9 mouse cellular contexts compared by ENCODE assay signal in the genomic region with DNA sequence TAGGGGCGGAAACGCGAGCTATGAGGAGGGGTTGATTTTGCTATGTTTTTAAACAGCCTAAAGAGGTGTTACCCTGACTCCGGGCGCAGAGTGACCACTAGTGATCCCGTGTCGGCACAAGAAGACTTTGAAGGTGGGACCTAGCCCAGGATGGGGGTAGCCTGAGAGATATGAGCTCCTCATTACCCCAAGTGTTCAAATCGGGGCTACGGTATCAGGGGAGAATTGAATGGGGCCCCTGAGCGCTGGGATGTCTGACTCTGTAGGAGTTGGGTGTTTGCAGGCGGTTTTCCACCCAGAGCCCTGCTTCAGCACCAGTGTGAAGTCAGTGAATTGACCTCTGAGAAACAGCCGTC. TPM values are rescaled to one million over a fixed set of nuclear protein-coding genes. Genes with fewer than 3 reads are reported as not detected.
DNase-seq lines count a peak whose midpoint lies in the region; ATAC-seq and TF ChIP-seq lines count a peak whose summit lies in the region.
"Had no signal": no experiment of that assay in that cellular context is flagged by ENCODE, and none has a peak within 500 bp of the region (broad histone marks: within the 10 kb centered on the region; RNA-seq: fewer than 3 reads in every experiment).

No protein-coding gene starts in this region.

- no peak for TF ChIP-seq CTCF in CH12.LX (conservative IDR thresholded peaks at IDR 0.05 in 1 of 2, IDR thresholded peaks at IDR 0.05 in 1 of 2; ENCODE audit: low read depth in 2 of 2, low read length in 2 of 2)

- no peak for TF ChIP-seq POLR2A in CH12.LX (IDR thresholded peaks at IDR 0.05; ENCODE audit: low read depth, low read length)

- ATAC-seq in heart, embryonic 11.5 days (replicated peaks; ENCODE audit: insufficient number of reproducible peaks, low FRiP score, low TSS enrichment), result no peak
- no peak; the same call in 1 of the 2 replicates for ATAC-seq in forebrain, embryonic 14.5 days
- no peak for ATAC-seq in liver, embryonic 15.5 days (ENCODE audit: insufficient read depth)
- no peak for ATAC-seq in inflammation-experienced regulatory T-cells, adult 6 months

- H3K4me2 ChIP-seq in heart, embryonic 11.5 days, result peak overlapping the region; percentile 96
- H3K4me2 ChIP-seq in CH12.LX (ENCODE audit: insufficient read depth, low read depth, poor library complexity, severe bottlenecking), result peak overlapping the region; percentile 83
- H3K4me2 ChIP-seq in forebrain, embryonic 14.5 days (ENCODE audit: low read length), result peak overlapping the region; percentile 91
- H3K4me2 ChIP-seq in liver, embryonic 15.5 days, result peak overlapping the region; percentile 94

- 24% methylated on average over 12 of the region's 12 CpGs for WGBS in heart, embryonic 11.5 days (ENCODE audit: insufficient replicate concordance)
- 20% methylated on average over 12 of the region's 12 CpGs for WGBS in forebrain, embryonic 14.5 days
- 37% methylated on average over 12 of the region's 12 CpGs for WGBS in liver, embryonic 15.5 days (ENCODE audit: insufficient replicate concordance)

- no peak for DNase-seq in heart, adult 11 months
- no peak for DNase-seq in CH12.LX (ENCODE audit: extremely low read depth)
- DNase-seq in forebrain, embryonic 14.5 days (ENCODE audit: low spot score), result no peak
- no peak for DNase-seq in urinary bladder, postnatal 4 days (ENCODE audit: low spot score in 2 of 2)
- DNase-seq in gastrocnemius, postnatal 10 days, result no peak

- H3K27me3 ChIP-seq in heart, embryonic 11.5 days (ENCODE audit: control insufficient read depth, insufficient read depth, low read length), result no peaks in the 10 kb centered on the region
- peaks cover 2% of the 10 kb centered on the region for H3K27me3 ChIP-seq in CH12.LX (replicated peaks)
- no peaks in the 10 kb centered on the region for H3K27me3 ChIP-seq in forebrain, embryonic 14.5 days (replicated peaks; ENCODE audit: control insufficient read depth, insufficient read depth, low read length)
- H3K27me3 ChIP-seq in liver, embryonic 15.5 days, result peaks cover 4% of the 10 kb centered on the region; the same call in 1 of the 2 replicates

- H3K27ac ChIP-seq in heart, embryonic 11.5 days (ENCODE audit: low read depth, low read length), result no peak overlapping the region
- H3K27ac ChIP-seq in CH12.LX (ENCODE audit: insufficient read depth, low read depth), result peak overlapping the region; percentile 38; the same call in 1 of the 2 replicates
- no peak overlapping the region for H3K27ac ChIP-seq in forebrain, embryonic 14.5 days (ENCODE audit: low read depth, low read length)
- no peak overlapping the region for H3K27ac ChIP-seq in liver, embryonic 15.5 days (replicated peaks)

- peak overlapping the region; percentile 62 for H3K9ac ChIP-seq in heart, embryonic 11.5 days (ENCODE audit: low read depth, low read length)
- peak overlapping the region; percentile 39 for H3K9ac ChIP-seq in CH12.LX (ENCODE audit: insufficient read depth, low read depth)
- H3K9ac ChIP-seq in forebrain, embryonic 14.5 days (ENCODE audit: low read length), result peak overlapping the region; percentile 71
- H3K9ac ChIP-seq in liver, embryonic 15.5 days, result peak overlapping the region; percentile 30; the same call in 1 of the 2 replicates

- no peaks in the 10 kb centered on the region for H3K79me2 ChIP-seq in CH12.LX (replicated peaks; ENCODE audit: control insufficient read depth, extremely low read depth, insufficient read depth, poor library complexity, severe bottlenecking)

- TF ChIP-seq EP300 in CH12.LX (IDR thresholded peaks at IDR 0.05; ENCODE audit: low read length), result no peak

- peaks cover 5% of the 10 kb centered on the region for H3K4me1 ChIP-seq in heart, embryonic 11.5 days (ENCODE audit: control insufficient read depth, insufficient read depth, low read length)
- peaks cover 13 to 43% of the 10 kb centered on the region in 2 experiments for H3K4me1 ChIP-seq in CH12.LX (ENCODE audit: control insufficient read depth in 1 of 2, insufficient read depth in 2 of 2)
- H3K4me1 ChIP-seq in forebrain, embryonic 14.5 days (ENCODE audit: control insufficient read depth, insufficient read depth, low read length), result no peaks in the 10 kb centered on the region
- peaks cover 35% of the 10 kb centered on the region for H3K4me1 ChIP-seq in liver, embryonic 15.5 days (replicated peaks)

- H3K4me3 ChIP-seq in heart, embryonic 11.5 days (ENCODE audit: low read depth, low read length), result peak overlapping the region; percentile 55
- H3K4me3 ChIP-seq in CH12.LX (replicated peaks in 1 of 3; ENCODE audit: low read depth in 2 of 3, low read length in 2 of 3, poor library complexity in 1 of 3), result peak overlapping the region; percentile 50 to 77 (median 53)
- peak overlapping the region; percentile 60 for H3K4me3 ChIP-seq in forebrain, embryonic 14.5 days (ENCODE audit: low read depth, low read length)
- peak overlapping the region; percentile 69 for H3K4me3 ChIP-seq in liver, embryonic 15.5 days (replicated peaks)

- TF ChIP-seq RAD21 in CH12.LX (IDR thresholded peaks at IDR 0.05; ENCODE audit: low read depth, low read length), result no peak

- in situ Hi-C loops in CH12.LX (cut with MboI; ENCODE audit: low pct_ligation_motif_present, low pct_unique_long_range_greater_than_20kb, low sequenced_read_pairs), result loop anchor here (5.0 to 10.0 kb wide), 2 partner anchors 49 to 167 kb away; a partner anchor contains a TSS

- H3K9me3 ChIP-seq in heart, embryonic 11.5 days (replicated peaks; ENCODE audit: control insufficient read depth, low read length), result no peaks in the 10 kb centered on the region
- H3K9me3 ChIP-seq in CH12.LX (replicated peaks; ENCODE audit: low read length), result peaks cover 2% of the 10 kb centered on the region
- no peaks in the 10 kb centered on the region for H3K9me3 ChIP-seq in forebrain, embryonic 14.5 days (replicated peaks; ENCODE audit: control insufficient read depth, low read length)
- no peaks in the 10 kb centered on the region for H3K9me3 ChIP-seq in liver, embryonic 15.5 days (replicated peaks)

- dilution Hi-C loops in CH12.LX (cut with MboI; ENCODE audit: extremely low pct_ligation_motif_present, extremely low pct_unique_long_range_greater_than_20kb, low sequenced_read_pairs), result no loop called here

- H3K36me3 ChIP-seq in heart, embryonic 11.5 days (ENCODE audit: control insufficient read depth, insufficient read depth, low read length), result no peaks in the 10 kb centered on the region
- H3K36me3 ChIP-seq in CH12.LX (replicated peaks in 1 of 2; ENCODE audit: control insufficient read depth in 1 of 2, insufficient read depth in 1 of 2, low read length in 1 of 2), result peaks cover 10 to 12% of the 10 kb centered on the region in 2 experiments
- no peaks in the 10 kb centered on the region for H3K36me3 ChIP-seq in forebrain, embryonic 14.5 days (ENCODE audit: control insufficient read depth, insufficient read depth, low read length)
- H3K36me3 ChIP-seq in liver, embryonic 15.5 days (replicated peaks), result no peaks in the 10 kb centered on the region

RNA-seq across cellular contexts. Expression of a gene that starts 11.1 kb away (rescaled TPM):
- 3.1 and 3.6 TPM in 2 replicates for polyA plus RNA-seq in heart, embryonic 11.5 days (2014; fragmentation: Nextera tagmentation; extraction: Ambion mirVana)
- 30.0 and 33.4 TPM in 2 replicates for total RNA-seq in CH12.LX (2012; rRNA removed)
- 5.6 and 6.9 TPM in 2 replicates for total RNA-seq in CH12.LX (2014; rRNA removed)
- polyA plus RNA-seq in CH12.LX (2012; ENCODE audit: insufficient read length, low read depth), result 12.3 and 13.2 TPM in 2 replicates
- 4.0 and 4.3 TPM in 2 replicates for polyA plus RNA-seq in forebrain, embryonic 14.5 days (2014; fragmentation: Nextera tagmentation; extraction: Ambion mirVana)
- 2.0 and 2.3 TPM in 2 replicates for polyA plus RNA-seq in liver, embryonic 15.5 days (2015; fragmentation: Nextera tagmentation; extraction: Ambion mirVana)
- polyA plus RNA-seq in inflammation-experienced regulatory T-cells, adult 6 months (2017; shearing (Covaris generic)), result 10 to 100 TPM in 2 of 3 experiments, 1 to 10 TPM in 1; 9.6 to 14.5 (median 13.6) TPM
- 1 to 10 TPM; 4.9 to 6.3 TPM for total RNA-seq in gastrocnemius, postnatal 10 days (2021)

RNA-seq across cellular contexts. Expression of a gene that starts 25.1 kb away (rescaled TPM):
- polyA plus RNA-seq in heart, embryonic 11.5 days (2014; fragmentation: Nextera tagmentation; extraction: Ambion mirVana), result 2.1 and 2.2 TPM in 2 replicates
- total RNA-seq in CH12.LX (2012; rRNA removed), result 53.6 and 55.1 TPM in 2 replicates
- total RNA-seq in CH12.LX (2014; rRNA removed), result 3.8 and 5.6 TPM in 2 replicates
- polyA plus RNA-seq in CH12.LX (2012; ENCODE audit: insufficient read length, low read depth), result 13.2 and 17.3 TPM in 2 replicates
- 16.3 and 23.9 TPM in 2 replicates for polyA plus RNA-seq in forebrain, embryonic 14.5 days (2014; fragmentation: Nextera tagmentation; extraction: Ambion mirVana)
- polyA plus RNA-seq in liver, embryonic 15.5 days (2015; fragmentation: Nextera tagmentation; extraction: Ambion mirVana), result 0.90 and 1.5 TPM in 2 replicates
- 1 to 10 TPM in 2 of 3 experiments, under 1 TPM in 1; 0.87 to 3.0 (median 2.3) TPM for polyA plus RNA-seq in inflammation-experienced regulatory T-cells, adult 6 months (2017; shearing (Covaris generic))
- total RNA-seq in gastrocnemius, postnatal 10 days (2021), result 1 to 10 TPM; 1.2 to 1.3 TPM

RNA-seq across cellular contexts. Expression of a gene that starts 26.2 kb away (rescaled TPM):
- polyA plus RNA-seq in heart, embryonic 11.5 days (2014; fragmentation: Nextera tagmentation; extraction: Ambion mirVana), result 17.4 and 19.5 TPM in 2 replicates
- total RNA-seq in CH12.LX (2012; rRNA removed) (35.0 and 53.4 TPM in 2 replicates), CH12.LX (2014; rRNA removed) (61.5 and 76.4 TPM in 2 replicates)
- polyA plus RNA-seq in CH12.LX (2012; ENCODE audit: insufficient read length, low read depth), result 35.1 and 36.8 TPM in 2 replicates
- 17.6 and 19.0 TPM in 2 replicates for polyA plus RNA-seq in forebrain, embryonic 14.5 days (2014; fragmentation: Nextera tagmentation; extraction: Ambion mirVana)
- 13.1 and 15.0 TPM in 2 replicates for polyA plus RNA-seq in liver, embryonic 15.5 days (2015; fragmentation: Nextera tagmentation; extraction: Ambion mirVana)
- 100 to 1,000 TPM in 2 of 3 experiments, 10 to 100 TPM in 1; 96.4 to 134 (median 118) TPM for polyA plus RNA-seq in inflammation-experienced regulatory T-cells, adult 6 months (2017; shearing (Covaris generic))
- total RNA-seq in gastrocnemius, postnatal 10 days (2021), result 10 to 100 TPM; 26.1 to 31.9 TPM

RNA-seq across cellular contexts. Expression of a gene that starts 43.7 kb away (rescaled TPM):
- not detected in 2 replicates for polyA plus RNA-seq in heart, embryonic 11.5 days (2014; fragmentation: Nextera tagmentation; extraction: Ambion mirVana)
- not detected in 2 replicates for total RNA-seq in CH12.LX (2012; rRNA removed)
- not detected in 2 replicates for total RNA-seq in CH12.LX (2014; rRNA removed)
- polyA plus RNA-seq in CH12.LX (2012; ENCODE audit: insufficient read length, low read depth), result not detected in 2 replicates
- polyA plus RNA-seq in forebrain, embryonic 14.5 days (2014; fragmentation: Nextera tagmentation; extraction: Ambion mirVana), result not detected in 2 replicates
- not detected in 2 replicates for polyA plus RNA-seq in liver, embryonic 15.5 days (2015; fragmentation: Nextera tagmentation; extraction: Ambion mirVana)
- not detected for polyA plus RNA-seq in inflammation-experienced regulatory T-cells, adult 6 months (2017; shearing (Covaris generic))
- total RNA-seq in gastrocnemius, postnatal 10 days (2021), result not detected
- polyA plus RNA-seq: CD4-positive, CD25-positive, alpha-beta regulatory T cell, adult 4 months had no signal

RNA-seq across cellular contexts. Expression of a gene that starts 43.8 kb away (rescaled TPM):
- 1.2 and 2.5 TPM in 2 replicates for polyA plus RNA-seq in heart, embryonic 11.5 days (2014; fragmentation: Nextera tagmentation; extraction: Ambion mirVana)
- total RNA-seq in CH12.LX (2012; rRNA removed), result 0.29 and 1.0 TPM in 2 replicates
- total RNA-seq in CH12.LX (2014; rRNA removed), result 0.28 TPM in 1 of 2 replicates, not detected in the other
- polyA plus RNA-seq in CH12.LX (2012; ENCODE audit: insufficient read length, low read depth), result 0.09 TPM in 1 of 2 replicates, not detected in the other
- 0.61 and 0.85 TPM in 2 replicates for polyA plus RNA-seq in forebrain, embryonic 14.5 days (2014; fragmentation: Nextera tagmentation; extraction: Ambion mirVana)
- 0.38 and 0.56 TPM in 2 replicates for polyA plus RNA-seq in liver, embryonic 15.5 days (2015; fragmentation: Nextera tagmentation; extraction: Ambion mirVana)
- polyA plus RNA-seq in inflammation-experienced regulatory T-cells, adult 6 months (2017; shearing (Covaris generic)), result 10 to 100 TPM; 13.4 to 51.6 (median 33.9) TPM
- total RNA-seq in gastrocnemius, postnatal 10 days (2021), result 1 to 10 TPM in 1 of 2 experiments, under 1 TPM in 1; 0.47 to 2.2 TPM
